Mouse (Mus musculus) left cerebral cortex, adult 18-20 months (tissue): Measurements from ENCODE around the gene Hsd3b6. TPM values are rescaled to one million over a fixed set of nuclear protein-coding genes. Genes with fewer than 3 reads are reported as not detected.
"Not testable (repeated sequence)": the region's sequence is repeated elsewhere in the genome, so short reads cannot be mapped to it uniquely, and the experiment has no call there.

Experiments
- DNase-seq, 2 experiments: peaks; one replicate each; pipeline ENCODE4 v3.0.0; 2021 to 2022; ENCODE audit warnings: low spot score in 2 of 2, mixed read lengths in 1 of 2
- long read RNA-seq, 2 experiments: library from polyadenylated mRNA; stranded (forward); transcript quantifications; one replicate each; pipeline ENCODE4 v2.0.0; 2021
- total RNA-seq, 2 experiments: library from RNA; stranded (reverse); gene quantifications; 2 replicates each; pipeline ENCODE4 v1.2.3; 2021

Gene Hsd3b6
- total RNA-seq = not detected
- long read RNA-seq, experiment 1 = 0 reads
- long read RNA-seq, experiment 2 = 0 reads

DNA sequence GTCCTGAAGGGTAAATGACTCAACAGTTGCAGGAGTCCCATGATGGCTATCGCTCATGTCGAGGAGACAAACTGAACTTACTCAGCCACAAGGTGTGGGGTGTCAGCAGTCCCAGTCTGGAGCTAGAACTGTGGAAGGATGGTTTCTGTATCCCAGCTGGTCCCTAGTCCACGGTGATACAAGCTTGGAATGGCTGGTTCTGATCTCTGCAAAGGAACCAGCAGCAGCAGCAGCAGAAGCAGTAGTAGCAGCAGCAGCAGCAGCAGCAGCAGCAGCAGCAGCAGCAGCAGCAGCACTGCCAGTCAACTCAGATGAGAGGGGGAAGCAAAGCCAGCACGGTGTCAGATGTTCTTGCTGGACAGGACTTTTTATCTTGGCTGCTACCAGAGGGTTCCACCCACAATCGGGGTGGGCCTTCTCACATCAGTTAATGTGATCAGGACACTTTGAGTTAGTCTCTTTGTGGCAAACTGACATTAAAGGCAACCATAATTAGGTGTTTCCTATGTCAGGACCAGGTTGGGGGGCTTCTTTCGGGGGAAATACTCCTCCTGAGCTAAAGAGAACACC lies at the start of gene Hsd3b6:
Hsd3b6 (minus strand) TSS at position 343 of the 570 bp plus-strand sequence.
- DNase-seq = no peak

DNA sequence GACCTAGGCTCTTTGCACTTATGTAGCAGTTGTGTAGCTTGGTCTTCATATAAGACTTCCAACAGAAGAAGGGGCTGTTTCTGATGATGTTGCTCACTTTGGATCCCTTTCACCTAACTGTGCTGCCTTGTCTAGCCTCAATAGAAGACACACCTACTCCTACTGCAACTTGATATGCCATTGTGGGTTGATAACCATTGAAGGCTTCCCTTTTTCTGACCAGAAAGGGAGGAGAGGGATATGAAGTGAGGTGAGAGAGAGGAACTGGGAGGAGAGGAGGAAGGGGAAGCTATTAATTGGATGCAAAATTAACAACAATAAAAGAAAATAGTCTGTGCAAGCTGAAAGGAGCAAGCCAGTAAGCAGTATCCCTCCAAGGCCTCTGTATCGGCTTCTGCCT lies 48.6 kb upstream of the Hsd3b6 start:
- no peak for DNase-seq

- DNase-seq = no peak
Observed at GRCm38 (mm10) chr3:98859576-98859975, 45.3 kb upstream of the Hsd3b6 start, which contains the start of gene Hsd3b1. Hsd3b1 (minus strand) TSS chr3:98859794.

DNA sequence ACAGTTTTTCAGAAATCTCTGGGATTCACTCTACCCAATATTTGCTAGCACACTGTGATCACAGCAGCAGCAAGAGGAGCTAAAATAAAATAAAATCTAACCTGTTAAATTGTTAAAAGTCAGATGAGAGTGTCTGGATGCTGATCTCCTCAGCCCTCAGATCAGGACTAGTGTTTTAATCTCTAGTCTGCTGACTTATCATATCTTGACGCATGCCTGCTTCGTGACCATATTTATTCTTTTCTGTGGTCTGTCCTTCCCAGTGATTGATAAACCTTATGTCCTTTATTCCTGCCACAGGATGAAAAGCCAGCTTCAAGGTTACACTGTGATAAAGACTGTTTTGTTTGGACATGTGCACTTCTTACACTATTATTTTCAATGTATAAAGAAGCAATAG lies 43.8 kb upstream of the Hsd3b6 start:
- no peak for DNase-seq

GRCm38 (mm10) chr3:98856892-98857291 lies 42.6 kb upstream of the Hsd3b6 start:
- no peak for DNase-seq

DNA sequence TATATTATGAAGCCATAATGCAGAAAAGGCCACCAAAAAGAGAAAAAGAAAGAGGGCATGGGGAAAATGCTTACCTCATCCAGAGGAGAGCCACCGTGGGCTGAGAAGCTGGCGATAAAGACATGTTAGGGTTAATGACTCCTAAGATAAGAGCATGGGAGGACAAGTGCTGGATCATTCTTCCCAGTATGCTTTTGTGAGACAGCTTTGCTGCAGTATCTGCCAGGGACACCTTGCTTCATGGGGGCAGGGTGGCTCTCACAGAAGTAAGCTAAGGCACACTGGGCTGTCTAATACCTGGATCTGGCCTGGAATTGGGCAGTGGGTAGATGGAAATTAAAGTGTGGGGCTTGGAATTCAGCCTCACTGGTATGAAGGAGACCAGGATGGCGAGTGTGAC lies 40.9 kb upstream of the Hsd3b6 start:
- no peak for DNase-seq

DNA sequence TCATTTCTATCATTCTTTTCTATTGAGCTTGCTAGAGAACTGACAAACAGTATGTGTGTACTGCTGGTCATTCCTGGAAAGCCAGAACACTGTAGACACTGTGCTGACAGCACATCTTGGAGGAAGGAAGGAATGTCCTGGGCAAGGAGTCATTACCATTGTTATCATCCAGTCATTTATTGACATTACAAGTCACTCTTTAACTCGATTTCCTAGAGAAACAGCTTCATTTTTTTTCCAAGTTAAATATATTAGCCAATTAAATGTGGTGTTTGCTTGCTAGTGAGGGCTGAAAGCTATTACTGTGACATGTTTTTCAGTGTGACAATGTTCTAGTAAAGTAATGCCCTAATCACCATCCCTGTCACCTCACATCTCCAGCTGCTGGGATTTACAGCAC lies 39.4 kb upstream of the Hsd3b6 start:
- no peak for DNase-seq

DNA sequence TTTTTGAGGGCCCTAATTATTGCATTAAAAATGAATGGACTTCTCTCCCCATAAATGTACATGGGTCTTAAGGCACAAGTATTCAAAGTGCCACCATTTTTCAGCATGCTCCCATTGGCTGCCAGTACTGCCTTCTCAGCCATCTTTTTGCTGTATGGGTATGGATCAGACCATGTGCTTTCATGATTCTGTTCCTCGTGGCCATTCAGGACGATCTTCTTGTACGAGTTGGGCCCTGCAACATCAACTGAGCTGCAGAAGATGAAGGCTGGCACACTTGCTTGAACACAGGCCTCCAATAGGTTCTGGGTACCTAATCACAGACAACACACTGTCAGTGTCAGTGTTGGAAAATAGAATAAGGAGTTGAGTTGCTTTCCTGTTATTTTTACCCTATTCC lies 38.8 kb upstream of the Hsd3b6 start:
- DNase-seq = no peak

GRCm38 (mm10) chr3:98852631-98853030 lies 38.4 kb upstream of the Hsd3b6 start:
- DNase-seq = no peak

DNA sequence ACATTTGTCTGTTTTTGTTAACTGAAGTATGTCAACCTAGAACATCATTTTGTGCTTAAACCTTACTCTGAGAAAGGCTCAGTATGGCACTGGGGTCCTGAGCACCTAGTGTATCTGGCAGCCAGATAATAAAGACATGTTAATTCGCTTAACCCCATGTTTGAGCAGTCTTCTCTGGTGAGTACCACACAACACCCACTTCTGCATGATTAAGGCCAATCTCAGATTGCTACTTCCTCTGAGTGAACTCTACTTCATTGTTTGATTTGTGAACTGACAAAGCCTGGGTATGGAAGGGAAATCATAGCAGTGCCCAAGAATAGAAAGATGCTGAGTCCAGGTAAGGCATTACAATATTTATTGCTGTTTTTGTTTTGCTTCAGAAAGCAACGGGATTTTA lies 37.6 kb upstream of the Hsd3b6 start:
- DNase-seq = no peak

- DNase-seq = no peak
Observed at GRCm38 (mm10) chr3:98850262-98850661, 36.0 kb upstream of the Hsd3b6 start.

DNA sequence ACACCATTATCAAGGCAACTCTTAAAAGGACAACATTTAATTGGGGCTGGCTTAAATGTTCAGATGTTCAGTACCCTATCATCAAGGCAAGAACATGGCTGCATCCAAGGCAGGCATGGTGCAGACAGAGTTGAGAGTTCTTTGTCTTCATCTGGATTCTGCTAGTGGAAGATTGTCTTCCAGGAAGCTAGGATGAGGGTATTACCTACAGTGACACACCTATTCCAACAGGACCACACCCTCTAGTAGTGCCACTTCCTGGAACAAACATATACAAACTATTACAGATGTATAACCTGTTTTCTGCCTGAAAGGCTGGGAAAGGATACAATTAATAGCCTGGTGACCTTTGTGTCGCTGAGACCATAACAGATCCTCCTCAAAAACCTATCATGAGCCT lies 34.7 kb upstream of the Hsd3b6 start:
- no peak for DNase-seq

GRCm38 (mm10) chr3:98812653-98813052 lies 1.6 kb downstream of the Hsd3b6 start:
- not testable (repeated sequence) for DNase-seq

GRCm38 (mm10) chr3:98805032-98805431 lies 9.2 kb downstream of the Hsd3b6 start:
- not testable (repeated sequence) for DNase-seq

- no peak for DNase-seq
Observed at GRCm38 (mm10) chr3:98786551-98786950, 27.7 kb downstream of the Hsd3b6 start.

GRCm38 (mm10) chr3:98782181-98782868 lies 31.9 kb downstream of the Hsd3b6 start:
- no peak for DNase-seq

- no peak for DNase-seq
Observed at GRCm38 (mm10) chr3:98780921-98781320, 33.3 kb downstream of the Hsd3b6 start.

- DNase-seq = no peak
Observed at GRCm38 (mm10) chr3:98764155-98764554, 50.1 kb downstream of the Hsd3b6 start.

- DNase-seq = no peak
Observed at GRCm38 (mm10) chr3:98756836-98757235, 57.4 kb downstream of the Hsd3b6 start.
